Mouse (Mus musculus) ovary, postnatal 10 days (tissue): ENCODE measurements at regions not wholly inside any gene's neighbourhood (a gene's known extent, or its start where the extent isn't known, plus 50 kb on each side); places are given as distances from the start of the nearest gene placed in this dataset.

Experiments
- DNase-seq: peaks from one replicate; pipeline ENCODE4 v3.0.0; 2022; ENCODE audit warnings: low spot score

- DNase-seq, result no peak
These were observed 377.4 kb downstream of the Kcnj2 start for GRCm38 (mm10) chr11:111443381-111443780.

DNA sequence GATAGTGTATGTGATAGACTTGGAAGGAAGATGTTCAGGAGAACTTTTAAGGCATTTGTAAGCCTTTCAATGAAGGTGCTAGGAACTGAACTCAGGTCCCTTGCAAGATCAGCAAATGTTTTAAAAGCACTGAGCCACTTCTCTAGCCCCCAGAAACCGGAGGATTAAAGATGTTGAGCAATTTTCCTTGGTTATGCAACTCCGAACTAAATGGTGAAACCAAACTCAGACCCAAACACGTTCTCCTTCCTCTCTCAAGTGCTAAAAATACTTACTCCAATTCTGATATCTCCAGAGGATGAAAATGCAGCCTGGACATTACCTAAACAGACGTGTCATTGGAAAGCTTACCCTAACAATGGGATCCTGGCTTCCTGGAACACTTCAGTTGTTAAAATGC, 378.8 kb downstream of the Kcnj2 start:
- no peak for DNase-seq

- DNase-seq, result no peak
These were observed 379.8 kb downstream of the Kcnj2 start for GRCm38 (mm10) chr11:111445764-111446163.

DNA sequence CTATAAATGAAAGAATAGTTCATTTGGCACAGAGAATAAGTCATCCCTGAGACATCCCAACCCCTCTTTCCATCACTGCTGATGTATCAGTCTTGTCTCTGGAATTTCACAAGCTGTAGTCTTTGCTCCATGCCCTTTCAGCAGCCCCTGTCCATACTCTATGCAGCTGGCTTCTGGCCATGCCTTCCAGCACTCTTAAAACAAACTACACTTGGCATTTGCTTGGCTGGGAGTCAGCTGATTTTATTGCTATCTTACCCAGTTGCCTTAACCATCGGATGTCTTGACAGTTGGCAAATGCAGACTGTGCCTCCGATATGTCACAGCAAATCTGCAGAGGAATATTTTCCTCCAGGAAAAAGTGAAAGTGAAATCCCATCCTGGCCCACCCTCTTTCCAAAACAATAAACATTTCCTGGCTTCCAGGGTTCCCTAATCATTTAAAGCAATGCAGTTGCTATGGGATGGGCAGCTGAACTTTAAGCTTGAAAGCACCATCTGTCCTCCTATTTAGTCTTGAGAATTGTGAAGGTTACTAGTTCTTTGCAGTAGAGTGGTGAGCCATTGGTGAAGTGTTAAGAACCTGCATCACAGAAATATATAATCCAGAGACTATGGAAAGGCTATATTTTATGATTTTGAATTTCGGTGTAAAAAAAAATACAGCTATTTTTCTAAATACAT, 385.0 kb downstream of the Kcnj2 start:
- no peak for DNase-seq

DNA sequence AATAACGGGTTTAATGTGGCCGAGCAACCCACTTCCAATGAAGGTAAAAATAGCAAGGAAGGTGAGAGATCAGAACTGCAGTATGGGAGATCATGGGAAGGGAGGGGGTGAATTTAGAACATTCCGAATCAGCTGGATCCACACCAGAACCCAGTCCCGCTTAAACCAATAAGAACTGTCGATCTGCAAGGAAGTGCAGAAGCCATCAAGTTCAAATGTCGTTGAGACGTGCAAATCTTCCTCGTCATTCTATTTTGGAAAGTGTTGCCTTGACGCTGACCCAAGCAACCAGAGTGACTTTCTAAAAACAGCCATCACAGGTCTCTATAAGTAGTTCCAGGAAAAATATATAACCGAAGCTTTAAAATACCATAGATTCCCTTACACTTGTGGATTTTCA, 394.1 kb downstream of the Kcnj2 start:
- DNase-seq, result no peak

- no peak for DNase-seq
These were observed 419.0 kb downstream of the Kcnj2 start for GRCm38 (mm10) chr11:111484981-111485380.

DNA sequence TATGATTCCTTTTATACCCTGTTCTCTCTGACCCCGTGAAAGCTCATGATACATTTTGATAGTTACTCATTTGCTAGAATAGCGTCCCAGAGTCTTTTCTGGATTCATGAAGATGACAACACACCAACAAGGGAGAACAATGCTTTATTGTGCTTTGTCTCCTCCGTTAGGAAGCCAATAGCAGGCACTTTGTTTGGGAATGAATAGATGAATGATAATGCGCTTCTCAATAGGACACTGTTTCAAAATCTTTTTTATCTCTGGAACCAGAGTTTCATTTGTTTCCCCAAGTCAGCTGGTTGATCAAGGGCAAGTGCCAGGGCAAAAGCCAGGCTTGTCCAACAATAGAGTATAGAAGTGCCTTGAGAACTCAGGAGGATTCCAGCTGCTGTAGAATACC, 446.5 kb downstream of the Kcnj2 start:
- DNase-seq, result no peak

DNA sequence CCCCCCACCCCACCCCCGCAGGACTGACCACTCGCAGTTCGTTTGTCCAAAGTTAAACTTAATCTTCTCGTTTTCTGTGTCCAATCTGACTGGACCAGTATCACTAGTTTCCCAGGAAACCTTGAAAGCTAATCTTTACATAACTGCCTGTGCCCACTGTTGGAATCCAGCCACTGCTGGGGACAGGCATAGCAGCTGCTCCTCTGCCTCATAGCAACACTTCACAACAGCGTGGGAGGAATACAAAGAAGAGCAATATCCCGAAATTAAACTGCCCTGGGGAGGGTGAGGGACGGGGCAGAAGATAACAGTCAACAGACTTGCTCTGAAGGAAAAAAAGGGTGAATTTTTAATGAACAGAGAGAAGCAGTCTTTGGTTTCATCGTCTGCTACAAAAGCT, 456.8 kb downstream of the Kcnj2 start:
- DNase-seq, result no peak

GRCm38 (mm10) chr11:111523465-111523864, 457.5 kb downstream of the Kcnj2 start:
- DNase-seq, result no peak

DNA sequence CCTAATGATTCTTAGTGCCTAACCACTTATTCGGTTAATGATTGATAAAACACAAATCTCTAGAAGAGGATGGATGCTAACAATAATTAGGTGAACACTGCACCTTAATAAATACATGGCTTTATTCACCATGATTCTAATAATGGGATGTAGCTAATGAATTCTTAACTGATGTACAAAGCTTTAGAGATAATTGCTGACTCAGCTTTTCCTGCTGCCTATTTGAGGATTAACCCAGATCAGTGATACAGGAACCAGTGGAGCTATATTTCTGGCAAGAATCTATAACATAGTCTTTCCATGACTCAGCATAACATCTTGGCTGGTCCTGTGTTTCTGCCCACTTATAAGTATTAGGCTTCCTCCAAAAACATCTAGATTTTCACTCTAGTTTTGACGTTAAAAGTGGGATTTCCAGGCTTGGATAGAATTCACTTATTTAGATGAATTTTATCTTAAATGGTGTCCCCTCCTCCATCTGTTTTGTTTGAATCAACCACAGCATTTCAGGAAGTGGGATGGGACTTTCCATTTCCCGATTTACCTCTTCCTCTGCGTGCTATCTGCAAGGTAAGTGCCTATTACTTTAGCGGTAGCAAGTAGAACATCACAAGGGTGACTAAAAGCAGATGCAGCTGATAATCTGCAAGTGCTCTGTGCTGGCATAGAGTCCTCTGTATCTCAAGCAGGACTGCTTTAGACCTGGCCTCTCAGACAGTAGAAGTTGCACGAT, 460.2 kb downstream of the Kcnj2 start:
- no peak for DNase-seq

DNA sequence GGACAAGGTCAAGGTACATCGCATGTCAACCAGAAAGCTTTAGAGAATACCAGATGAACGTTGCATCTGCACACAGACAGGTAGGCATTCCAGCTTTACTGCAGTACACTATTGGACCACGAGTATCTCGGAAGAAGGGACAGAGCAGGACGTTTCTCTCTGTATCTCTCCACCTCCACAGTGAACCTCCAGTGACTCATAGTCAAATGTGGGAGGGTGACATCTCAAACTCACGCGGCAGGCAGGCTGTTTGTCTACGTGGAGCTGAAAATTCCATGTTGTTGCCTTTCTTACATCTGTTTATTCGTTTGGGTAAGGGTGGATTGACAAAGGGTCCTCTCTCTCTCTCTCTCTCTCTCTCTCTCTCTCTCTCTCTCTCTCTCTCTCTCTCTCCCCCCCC, 463.6 kb downstream of the Kcnj2 start:
- no peak for DNase-seq

GRCm38 (mm10) chr11:111530912-111531311, 464.9 kb downstream of the Kcnj2 start:
- no peak for DNase-seq

DNA sequence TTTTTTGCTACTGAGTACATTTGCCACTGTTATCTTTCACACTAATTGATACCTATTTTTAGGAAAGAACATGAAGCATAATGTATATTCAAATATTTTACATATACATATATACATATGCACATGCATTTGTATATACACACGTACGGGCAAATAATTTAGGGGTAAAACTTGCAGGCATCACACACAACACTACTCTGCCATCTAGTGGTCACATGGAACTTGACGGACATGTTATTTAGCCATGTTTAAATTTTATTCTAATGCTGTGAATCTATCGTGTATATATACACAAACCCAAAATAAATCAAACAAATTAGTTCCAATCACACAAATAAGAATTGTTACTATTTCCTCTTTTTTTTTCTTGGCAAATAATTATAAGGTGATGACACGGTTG, 466.5 kb downstream of the Kcnj2 start:
- DNase-seq, result no peak

DNA sequence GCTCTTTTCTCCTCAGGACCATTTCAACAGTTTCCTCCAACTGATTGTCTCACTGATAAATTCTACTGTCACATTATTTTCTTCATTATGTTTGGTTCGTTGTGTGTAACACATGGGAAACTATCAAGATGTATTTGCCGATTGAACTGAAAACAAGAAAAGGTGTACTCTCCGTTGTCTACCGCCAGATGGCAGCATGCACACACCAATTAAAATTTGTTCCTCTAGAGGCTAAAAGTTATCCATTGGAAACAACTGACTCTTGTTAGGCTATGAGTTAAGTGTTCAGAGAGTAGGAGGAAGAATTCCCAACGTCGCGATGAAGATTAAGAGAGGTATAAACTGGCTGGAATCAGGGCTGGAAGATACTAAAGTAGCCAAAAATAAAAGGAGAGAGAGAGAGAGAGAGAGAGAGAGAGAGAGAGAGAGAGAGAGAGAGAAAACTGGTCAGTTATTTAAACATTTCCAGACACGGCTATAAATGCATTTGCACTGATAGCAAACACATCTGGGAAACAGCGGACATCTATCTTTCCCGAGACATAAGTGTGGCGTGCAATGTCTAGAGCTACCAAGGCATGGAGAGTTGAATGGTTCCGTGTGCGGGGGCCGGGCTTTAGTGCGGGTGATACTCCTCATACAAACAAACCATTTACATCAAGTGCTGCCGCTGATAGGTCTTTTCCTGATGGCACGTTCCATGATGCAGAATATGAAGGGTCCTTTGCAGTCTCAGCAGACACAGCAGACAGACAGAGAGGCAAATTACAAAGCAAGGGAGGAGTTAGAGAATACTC, 470.3 kb downstream of the Kcnj2 start:
- DNase-seq, result peak; percentile 6

GRCm38 (mm10) chr11:111537654-111538053, 471.7 kb downstream of the Kcnj2 start:
- DNase-seq, result no peak

DNA sequence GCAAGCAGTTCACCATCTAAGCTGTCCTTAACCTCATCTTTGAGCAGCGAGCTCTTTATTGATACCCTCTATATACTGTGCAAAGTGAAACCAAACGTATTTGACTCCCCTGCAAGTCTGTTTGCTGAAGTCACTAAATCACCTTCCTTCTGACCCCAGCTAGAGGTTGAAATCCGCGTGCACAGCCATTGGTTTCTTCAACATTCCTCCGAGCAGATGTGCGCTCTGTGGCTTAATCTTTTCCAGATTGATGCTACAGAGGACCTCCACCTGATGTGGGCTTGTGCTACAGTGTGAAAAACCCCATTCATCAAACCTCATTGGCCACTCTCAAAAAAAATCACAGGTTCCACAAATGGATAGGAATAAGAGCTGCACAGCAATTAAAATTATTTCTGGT, 474.0 kb downstream of the Kcnj2 start:
- DNase-seq, result no peak

DNA sequence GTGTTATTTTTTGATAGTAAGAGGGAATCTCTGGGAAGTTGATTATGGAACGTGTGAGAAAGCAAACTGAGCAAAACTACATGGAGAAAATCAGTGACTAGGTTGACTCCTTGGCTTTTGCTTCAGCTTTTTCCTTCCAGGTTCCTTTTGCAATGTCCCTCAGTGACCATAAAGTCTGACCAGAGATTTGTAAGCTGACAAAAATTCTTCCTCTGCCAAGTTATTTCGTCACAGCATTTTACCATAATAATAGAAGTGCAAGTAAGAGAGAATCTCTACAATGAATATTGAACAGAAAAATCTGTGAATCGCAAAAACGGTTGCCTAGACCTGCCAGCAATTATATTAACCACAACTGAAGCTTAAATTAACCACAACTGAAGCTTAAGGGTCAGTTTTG, 479.3 kb downstream of the Kcnj2 start:
- no peak for DNase-seq

GRCm38 (mm10) chr11:111555131-111555530, 489.2 kb downstream of the Kcnj2 start:
- no peak for DNase-seq

GRCm38 (mm10) chr11:111555615-111556014, 489.7 kb downstream of the Kcnj2 start:
- no peak for DNase-seq

DNA sequence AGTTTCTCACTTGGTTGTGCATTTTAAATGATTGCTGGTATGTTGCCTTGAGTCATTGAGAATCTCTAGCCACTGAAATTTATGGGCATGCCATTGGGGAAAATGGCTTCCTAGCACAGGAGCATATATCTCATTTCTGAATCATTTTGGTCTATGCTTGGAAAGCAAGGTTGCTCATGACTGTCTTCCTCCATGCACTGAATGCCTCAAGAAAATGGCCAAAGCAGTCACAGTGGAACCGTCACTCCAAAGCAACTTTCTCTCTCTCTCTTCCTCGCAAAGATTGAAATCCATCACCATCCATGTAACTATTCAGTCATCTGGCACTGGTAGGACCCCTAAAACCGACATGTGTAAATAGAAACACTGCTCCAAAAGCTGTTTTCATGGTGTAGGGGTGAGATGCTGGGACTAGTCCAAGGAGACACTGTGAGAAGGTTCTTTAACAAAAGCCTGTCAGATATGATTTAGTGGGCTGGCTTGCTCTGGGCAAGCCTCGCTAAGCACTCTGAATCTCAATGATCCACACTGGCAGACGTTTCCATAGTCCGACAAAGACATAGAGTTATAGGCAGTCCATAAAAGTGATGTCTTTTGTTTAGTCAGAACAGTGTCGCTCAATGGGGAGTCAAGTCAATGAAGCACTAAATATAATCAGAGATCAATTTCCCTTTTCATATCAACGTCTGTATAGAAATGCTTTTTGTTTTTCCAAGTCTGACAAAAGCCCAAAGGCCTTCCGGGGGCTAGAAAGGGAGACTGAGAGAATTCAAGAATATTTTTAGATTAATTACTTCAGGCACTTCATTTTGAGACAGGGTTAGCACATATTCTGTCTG, 492.6 kb downstream of the Kcnj2 start:
- no peak for DNase-seq

GRCm38 (mm10) chr11:111563171-111563570, 497.2 kb downstream of the Kcnj2 start:
- DNase-seq, result no peak

DNA sequence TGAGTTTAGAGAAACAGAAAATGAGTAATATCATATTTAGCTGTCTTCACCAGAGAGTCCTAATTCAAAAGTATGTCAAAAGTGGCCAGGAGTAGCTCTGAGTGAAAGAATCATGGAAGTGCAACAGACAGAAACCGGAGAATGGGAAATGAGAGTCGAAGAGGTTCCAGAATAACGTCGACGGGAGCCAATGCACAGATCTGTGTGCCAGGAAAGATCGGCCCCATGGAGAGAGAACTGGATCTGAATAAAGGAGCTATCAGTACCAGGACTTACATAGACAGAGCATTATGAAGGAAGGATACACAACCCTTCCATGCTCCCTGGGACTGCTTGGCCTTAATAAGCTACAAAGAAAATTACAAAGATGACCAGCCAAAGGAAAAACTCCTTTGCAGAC, 502.1 kb downstream of the Kcnj2 start:
- no peak for DNase-seq
